Mouse (Mus musculus) lung, embryonic 15.5 days (tissue): Measurements from ENCODE around the gene Ric8b. TPM values are rescaled to one million over a fixed set of nuclear protein-coding genes. Genes with fewer than 3 reads are reported as not detected.

Experiments used
- ATAC-seq: fragments of 200-750 bp; cut with Nextera tagmentation; 2 replicates; pipeline ENCODE4 v1.8.0; 2017; ENCODE audit warnings: moderate number of reproducible peaks, borderline replicate concordance; ENCODE audit not compliant: low FRiP score, low TSS enrichment; ENCODE audit errors: extremely low read depth
- H3K27ac ChIP-seq: fragments of 300-500 bp; sonication (generic); 2 replicates; pipeline ENCODE4 v1.5.1; 2015; ENCODE audit warnings: moderate library complexity, mild to moderate bottlenecking, inconsistent platforms
- H3K27me3 ChIP-seq: fragments of 300-500 bp; sonication (generic); 2 replicates; pipeline ENCODE4 v1.6.1; 2015; ENCODE audit warnings: inconsistent platforms
- H3K36me3 ChIP-seq: fragments of 300-500 bp; sonication (generic); 2 replicates; pipeline ENCODE4 v1.6.1; 2015; ENCODE audit warnings: inconsistent platforms
- H3K4me1 ChIP-seq: fragments of 300-500 bp; sonication (generic); 2 replicates; pipeline ENCODE4 v1.6.1; 2015; ENCODE audit warnings: inconsistent platforms
- H3K4me2 ChIP-seq: fragments of 300-500 bp; sonication (generic); 2 replicates; pipeline ENCODE4 v1.6.1; 2015; ENCODE audit warnings: inconsistent platforms, mild to moderate bottlenecking, moderate library complexity
- H3K4me3 ChIP-seq: fragments of 300-500 bp; sonication (generic); 2 replicates; pipeline ENCODE4 v1.5.1; 2015; ENCODE audit warnings: mild to moderate bottlenecking, inconsistent platforms
- H3K9ac ChIP-seq: fragments of 300-500 bp; sonication (generic); 2 replicates; pipeline ENCODE4 v1.6.1; 2015; ENCODE audit warnings: inconsistent platforms
- H3K9me3 ChIP-seq: fragments of 300-500 bp; sonication (generic); 2 replicates; pipeline ENCODE4 v1.6.1; 2016; ENCODE audit warnings: inconsistent platforms
- WGBS: fragments of 180-500 bp; shearing (Covaris S2); methylation state at CpG from one replicate; pipeline ENCODE4 v1.1.7; 2015; 5-methylcytosine and 5-hydroxymethylcytosine counted together
- polyA plus RNA-seq: library from polyadenylated mRNA; unstranded; fragments of >200 nt; fragmentation: Nextera tagmentation; extraction: Ambion mirVana; gene quantifications from 2 replicates; pipeline ENCODE4 v1.2.1, GENCODE M21; 2015

The Ric8b gene
- polyA plus RNA-seq, 1 experiment from 2014 or later, result 20.9 TPM

GRCm38 (mm10) chr10:84910758-84911384 is 6.5 kb upstream of the Ric8b start:
- 75% methylated on average over 1 of the region's 1 CpGs for WGBS
- H3K4me2 ChIP-seq, result no peak overlapping the region
- no peaks in the 10 kb centered on the region for H3K4me1 ChIP-seq
- H3K4me3 ChIP-seq, result no peak overlapping the region
- H3K9ac ChIP-seq, result no peak overlapping the region
- H3K9me3 ChIP-seq, result no peaks in the 10 kb centered on the region
- no peak overlapping the region for H3K27ac ChIP-seq
- ATAC-seq, result no peak
- H3K27me3 ChIP-seq, result no peaks in the 10 kb centered on the region
- no peaks in the 10 kb centered on the region for H3K36me3 ChIP-seq

GRCm38 (mm10) chr10:84913148-84913547 is 4.3 kb upstream of the Ric8b start:
- H3K9ac ChIP-seq, result no peak overlapping the region
- no peaks in the 10 kb centered on the region for H3K9me3 ChIP-seq
- H3K4me1 ChIP-seq, result peaks cover 3% of the 10 kb centered on the region
- WGBS, result 52% methylated on average over 1 of the region's 1 CpGs
- H3K27me3 ChIP-seq, result no peaks in the 10 kb centered on the region
- no peaks in the 10 kb centered on the region for H3K36me3 ChIP-seq
- H3K4me3 ChIP-seq, result no peak overlapping the region
- no peak overlapping the region for H3K27ac ChIP-seq
- no peak overlapping the region for H3K4me2 ChIP-seq
- ATAC-seq, result no peak

- Histone ChIP-seq H3K4me3 (no peak overlapping the region), H3K9ac (no peak overlapping the region), H3K4me2 (no peak overlapping the region), H3K27me3 (no peaks in the 10 kb centered on the region), H3K36me3 (no peaks in the 10 kb centered on the region), H3K9me3 (no peaks in the 10 kb centered on the region), H3K4me1 (peaks cover 17% of the 10 kb centered on the region), H3K27ac (no peak overlapping the region)
- 75% methylated on average over 6 of the region's 6 CpGs for WGBS
- ATAC-seq, result no peak
Observed at GRCm38 (mm10) chr10:84915476-84915875, 1.9 kb upstream of the Ric8b start.

- H3K4me2 ChIP-seq, result peak overlapping the region; percentile 64
- no peaks in the 10 kb centered on the region for H3K36me3 ChIP-seq
- peak overlapping the region; percentile 99 for H3K27ac ChIP-seq
- H3K9ac ChIP-seq, result peak overlapping the region; percentile 83
- H3K4me3 ChIP-seq, result peak overlapping the region; percentile 91
- WGBS, result 1% methylated on average over 27 of the region's 27 CpGs
- H3K27me3 ChIP-seq, result no peaks in the 10 kb centered on the region
- peaks cover 17% of the 10 kb centered on the region for H3K4me1 ChIP-seq
- no peaks in the 10 kb centered on the region for H3K9me3 ChIP-seq
- ATAC-seq, result peak; percentile 0; the same call in 1 of the 2 replicates
Observed at GRCm38 (mm10) chr10:84917731-84918095, 297 bp downstream of the Ric8b start.

- H3K36me3 ChIP-seq, result peaks cover 6% of the 10 kb centered on the region
- no peak overlapping the region for H3K4me3 ChIP-seq
- H3K9me3 ChIP-seq, result no peaks in the 10 kb centered on the region
- ATAC-seq, result no peak
- WGBS, result 58% methylated on average over 7 of the region's 7 CpGs
- H3K4me1 ChIP-seq, result no peaks in the 10 kb centered on the region
- no peaks in the 10 kb centered on the region for H3K27me3 ChIP-seq
- H3K4me2 ChIP-seq, result no peak overlapping the region
- no peak overlapping the region for H3K27ac ChIP-seq
- no peak overlapping the region for H3K9ac ChIP-seq
Observed at GRCm38 (mm10) chr10:84926336-84926735, 8.9 kb downstream of the Ric8b start.

GRCm38 (mm10) chr10:84926885-84927284 is 9.5 kb downstream of the Ric8b start:
- ATAC-seq, result no peak
- Histone ChIP-seq H3K9me3 (no peaks in the 10 kb centered on the region), H3K27ac (no peak overlapping the region), H3K4me1 (peaks cover 4% of the 10 kb centered on the region; the same call in 1 of the 2 replicates), H3K4me3 (no peak overlapping the region), H3K4me2 (no peak overlapping the region), H3K9ac (no peak overlapping the region), H3K27me3 (no peaks in the 10 kb centered on the region), H3K36me3 (peaks cover 6% of the 10 kb centered on the region)
- 82% methylated on average over 4 of the region's 4 CpGs for WGBS

GRCm38 (mm10) chr10:84928465-84928864 is 11.0 kb downstream of the Ric8b start:
- H3K36me3 ChIP-seq, result peaks cover 6% of the 10 kb centered on the region
- 90% methylated on average over 4 of the region's 4 CpGs for WGBS
- H3K4me1 ChIP-seq, result peaks cover 7% of the 10 kb centered on the region; the same call in 1 of the 2 replicates
- H3K9ac ChIP-seq, result no peak overlapping the region
- no peak overlapping the region for H3K4me2 ChIP-seq
- no peak overlapping the region for H3K27ac ChIP-seq
- no peak overlapping the region for H3K4me3 ChIP-seq
- no peaks in the 10 kb centered on the region for H3K9me3 ChIP-seq
- no peaks in the 10 kb centered on the region for H3K27me3 ChIP-seq
- no peak for ATAC-seq

- Histone ChIP-seq H3K36me3 (no peaks in the 10 kb centered on the region), H3K4me3 (no peak overlapping the region), H3K9me3 (no peaks in the 10 kb centered on the region), H3K4me1 (peaks cover 7% of the 10 kb centered on the region; the same call in 1 of the 2 replicates), H3K4me2 (no peak overlapping the region), H3K27ac (no peak overlapping the region), H3K9ac (no peak overlapping the region), H3K27me3 (no peaks in the 10 kb centered on the region)
- WGBS, result 79% methylated on average over 7 of the region's 7 CpGs
- no peak for ATAC-seq
Observed at GRCm38 (mm10) chr10:84935553-84936209, 18.3 kb downstream of the Ric8b start.

- 73% methylated on average over 4 of the region's 4 CpGs for WGBS
- Histone ChIP-seq H3K4me2 (no peak overlapping the region), H3K27ac (no peak overlapping the region)
Observed at GRCm38 (mm10) chr10:84936832-84937515, 19.6 kb downstream of the Ric8b start.

GRCm38 (mm10) chr10:84938094-84938820 is 20.8 kb downstream of the Ric8b start:
- WGBS, result 71% methylated on average over 14 of the region's 14 CpGs
- H3K27me3 ChIP-seq, result no peaks in the 10 kb centered on the region
- no peaks in the 10 kb centered on the region for H3K9me3 ChIP-seq
- H3K36me3 ChIP-seq, result no peaks in the 10 kb centered on the region
- no peak for ATAC-seq
- no peak overlapping the region for H3K9ac ChIP-seq
- no peaks in the 10 kb centered on the region for H3K4me1 ChIP-seq
- no peak overlapping the region for H3K27ac ChIP-seq
- no peak overlapping the region for H3K4me3 ChIP-seq
- H3K4me2 ChIP-seq, result no peak overlapping the region

More at GRCm38 (mm10) chr10:84936832-84937515, 19.6 kb downstream of the Ric8b start:
- no peak overlapping the region for H3K4me3 ChIP-seq
- H3K4me1 ChIP-seq, result 0 out of 2 replicates have a peak, but pooled peaks cover 3% of the 10 kb centered on the region
- H3K9ac ChIP-seq, result no peak overlapping the region
- no peak for ATAC-seq
- H3K36me3 ChIP-seq, result no peaks in the 10 kb centered on the region
- no peaks in the 10 kb centered on the region for H3K27me3 ChIP-seq
- H3K9me3 ChIP-seq, result no peaks in the 10 kb centered on the region

GRCm38 (mm10) chr10:84938886-84939285 is 21.5 kb downstream of the Ric8b start:
- H3K36me3 ChIP-seq, result no peaks in the 10 kb centered on the region
- no peaks in the 10 kb centered on the region for H3K27me3 ChIP-seq
- no peaks in the 10 kb centered on the region for H3K9me3 ChIP-seq
- no peak for ATAC-seq
- no peak overlapping the region for H3K9ac ChIP-seq
- no peak overlapping the region for H3K27ac ChIP-seq
- H3K4me3 ChIP-seq, result no peak overlapping the region
- 87% methylated on average over 5 of the region's 5 CpGs for WGBS
- no peak overlapping the region for H3K4me2 ChIP-seq
- H3K4me1 ChIP-seq, result no peaks in the 10 kb centered on the region
